Mouse (Mus musculus): ENCODE measurements at regions not wholly inside any gene's neighbourhood (a gene's known extent, or its start where the extent isn't known, plus 50 kb on each side); places are given as distances from the start of the nearest gene placed in this dataset.

GRCm38 (mm10) chr15:51103948-51104347, 2780.8 kb upstream of the Gm7489 start:
- no peak for DNase-seq (ENCODE audit: low read depth)

- DNase-seq (ENCODE audit: low read depth) = no peak
Measured at GRCm38 (mm10) chr15:51104362-51104761, 2780.3 kb upstream of the Gm7489 start.

- DNase-seq (ENCODE audit: low read depth) = no peak
Measured at GRCm38 (mm10) chr15:51104796-51105195, 2779.9 kb upstream of the Gm7489 start.

GRCm38 (mm10) chr15:51105359-51106008, 2779.2 kb upstream of the Gm7489 start:
- no peak for DNase-seq (ENCODE audit: low read depth)

GRCm38 (mm10) chr15:51110186-51110585, 2774.5 kb upstream of the Gm7489 start:
- DNase-seq (ENCODE audit: low read depth) = no peak

GRCm38 (mm10) chr15:51125896-51126295, 2758.8 kb upstream of the Gm7489 start:
- DNase-seq (ENCODE audit: low read depth) = no peak

- DNase-seq (ENCODE audit: low read depth) = no peak
Measured at GRCm38 (mm10) chr15:51131017-51131416, 2753.7 kb upstream of the Gm7489 start.

GRCm38 (mm10) chr15:51136121-51136520, 2748.6 kb upstream of the Gm7489 start:
- no peak for DNase-seq (ENCODE audit: low read depth)

GRCm38 (mm10) chr15:51139507-51139906, 2745.2 kb upstream of the Gm7489 start:
- no peak for DNase-seq (ENCODE audit: low read depth)

GRCm38 (mm10) chr15:51173976-51174620, 2710.6 kb upstream of the Gm7489 start:
- no peak for DNase-seq (ENCODE audit: low read depth)

- no peak for DNase-seq (ENCODE audit: low read depth)
Measured at GRCm38 (mm10) chr15:51176466-51176865, 2708.2 kb upstream of the Gm7489 start.

- no peak for DNase-seq (ENCODE audit: low read depth)
Measured at GRCm38 (mm10) chr15:51189134-51189533, 2695.6 kb upstream of the Gm7489 start.

GRCm38 (mm10) chr15:51197466-51198158, 2687.1 kb upstream of the Gm7489 start:
- DNase-seq (ENCODE audit: low read depth) = no peak

- DNase-seq (ENCODE audit: low read depth) = no peak
Measured at GRCm38 (mm10) chr15:51203351-51203750, 2681.4 kb upstream of the Gm7489 start.

- no peak for DNase-seq (ENCODE audit: low read depth)
Measured at GRCm38 (mm10) chr15:51206050-51206449, 2678.7 kb upstream of the Gm7489 start.

GRCm38 (mm10) chr15:51206773-51207172, 2677.9 kb upstream of the Gm7489 start:
- DNase-seq (ENCODE audit: low read depth) = no peak

GRCm38 (mm10) chr15:51234873-51235272, 2649.8 kb upstream of the Gm7489 start:
- DNase-seq (ENCODE audit: low read depth) = no peak

GRCm38 (mm10) chr15:51244596-51244995, 2640.1 kb upstream of the Gm7489 start:
- DNase-seq (ENCODE audit: low read depth) = no peak

- DNase-seq (ENCODE audit: low read depth) = no peak
Measured at GRCm38 (mm10) chr15:51247259-51247658, 2637.4 kb upstream of the Gm7489 start.

- no peak for DNase-seq (ENCODE audit: low read depth)
Measured at GRCm38 (mm10) chr15:51248034-51248788, 2636.5 kb upstream of the Gm7489 start.

GRCm38 (mm10) chr15:51248789-51249040, 2636.0 kb upstream of the Gm7489 start:
- no peak for DNase-seq (ENCODE audit: low read depth)

GRCm38 (mm10) chr15:51254143-51254542, 2630.6 kb upstream of the Gm7489 start:
- DNase-seq (ENCODE audit: low read depth) = no peak

- no peak for DNase-seq (ENCODE audit: low read depth)
Measured at GRCm38 (mm10) chr15:51255203-51255615, 2629.5 kb upstream of the Gm7489 start.
